Mouse (Mus musculus) ES-Bruce4 (cell line): ENCODE measurements around the gene Saa1. TPM values are rescaled to one million over a fixed set of nuclear protein-coding genes. Genes with fewer than 3 reads are reported as not detected.
"Not testable (repeated sequence)": the region's sequence is repeated elsewhere in the genome, so short reads cannot be mapped to it uniquely, and the experiment has no call there.

Experiments used
- H3K27ac ChIP-seq: 2 replicates; pipeline ENCODE4 v1.5.1; 2012; ENCODE audit warnings: low read length, inconsistent platforms; ENCODE audit not compliant: insufficient read depth
- H3K27me3 ChIP-seq: 2 replicates; pipeline ENCODE4 v1.6.1; 2012; ENCODE audit warnings: mild to moderate bottlenecking, low read length, inconsistent platforms; ENCODE audit not compliant: control insufficient read depth, poor library complexity, insufficient read depth, severe bottlenecking
- H3K36me3 ChIP-seq: 2 replicates; pipeline ENCODE4 v1.6.1; 2012; ENCODE audit warnings: inconsistent platforms, mild to moderate bottlenecking, low read length, moderate library complexity; ENCODE audit not compliant: control insufficient read depth, poor library complexity, insufficient read depth, severe bottlenecking
- H3K4me1 ChIP-seq: one replicate; pipeline ENCODE4 v1.8.1; 2011; ENCODE audit warnings: low read length; ENCODE audit not compliant: control insufficient read depth, insufficient read depth
- H3K4me3 ChIP-seq: 2 replicates; pipeline ENCODE4 v1.5.1; 2011; ENCODE audit warnings: low read depth, mild to moderate bottlenecking, low read length
- H3K9ac ChIP-seq: 2 replicates; pipeline ENCODE4 v1.6.1; 2012; ENCODE audit warnings: low read depth, mild to moderate bottlenecking, inconsistent platforms; ENCODE audit not compliant: poor library complexity, severe bottlenecking
- H3K9me3 ChIP-seq: replicated peaks from 2 replicates; pipeline ENCODE4 v1.6.1; 2012; ENCODE audit warnings: mild to moderate bottlenecking, low read length, inconsistent platforms; ENCODE audit not compliant: control insufficient read depth, poor library complexity, insufficient read depth, severe bottlenecking
- CTCF ChIP-seq: IDR thresholded peaks from one replicate; pipeline ENCODE4 v1.8.1; 2011; ENCODE audit warnings: low read depth, low read length
- EP300 ChIP-seq: IDR thresholded peaks from 2 replicates; pipeline ENCODE4 v1.6.1; 2011; ENCODE audit warnings: low read depth, low read length; ENCODE audit not compliant: insufficient read depth
- POLR2A ChIP-seq: IDR thresholded peaks from one replicate; pipeline ENCODE4 v1.8.1; 2011; ENCODE audit warnings: low read length; ENCODE audit not compliant: insufficient read depth
- polyA plus RNA-seq: library from polyadenylated mRNA; stranded (reverse); fragments of >200 nt; gene quantifications from 2 replicates; pipeline ENCODE4 v1.2.4, GENCODE M21; 2011; ENCODE audit warnings: low read depth; ENCODE audit not compliant: missing spikeins, insufficient read depth, insufficient read length

The Saa1 gene
- polyA plus RNA-seq, 1 experiment: not detected

DNA sequence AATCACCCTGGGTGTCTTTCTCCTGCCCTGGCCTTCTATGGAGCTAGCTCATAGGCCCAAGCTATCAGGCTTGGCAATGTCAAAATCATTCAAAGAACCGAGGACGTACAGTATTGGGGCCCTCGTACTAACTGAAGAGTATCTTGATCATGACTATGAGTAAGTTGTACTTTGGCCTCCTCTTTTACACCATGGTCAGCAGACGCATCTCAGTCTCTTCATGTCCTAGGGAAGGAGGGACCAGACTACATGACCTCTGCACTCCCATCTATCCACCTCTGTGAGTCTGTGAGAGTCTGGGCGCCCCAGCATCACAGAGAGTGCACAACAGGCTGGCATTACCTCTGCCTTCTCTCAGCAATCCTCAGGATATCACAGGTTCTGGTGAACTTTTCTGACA, 19.8 kb upstream of the Saa1 start:
- Histone ChIP-seq H3K9me3 (no peaks in the 10 kb centered on the region), H3K9ac (no peak overlapping the region), H3K27ac (peak overlapping the region; percentile 20; the same call in 1 of the 2 replicates), H3K4me3 (no peak overlapping the region), H3K27me3 (no peaks in the 10 kb centered on the region), H3K4me1 (peaks cover 19% of the 10 kb centered on the region), H3K36me3 (0 out of 2 replicates have a peak, but pooled peaks cover 2% of the 10 kb centered on the region)
- TF ChIP-seq CTCF: no peak
- TF ChIP-seq POLR2A: no peak
- no peak for TF ChIP-seq EP300

- no peaks in the 10 kb centered on the region for H3K9me3 ChIP-seq
- no peak overlapping the region for H3K9ac ChIP-seq
- TF ChIP-seq EP300: peak; percentile 96
- TF ChIP-seq POLR2A: no peak
- H3K4me1 ChIP-seq: peaks cover 21% of the 10 kb centered on the region
- H3K4me3 ChIP-seq: no peak overlapping the region
- no peaks in the 10 kb centered on the region for H3K27me3 ChIP-seq
- 0 out of 2 replicates have a peak, but pooled peaks cover 2% of the 10 kb centered on the region for H3K36me3 ChIP-seq
- H3K27ac ChIP-seq: peak overlapping the region; percentile 85
These were observed 18.4 kb upstream of the Saa1 start for GRCm38 (mm10) chr7:46761049-46761795.

DNA sequence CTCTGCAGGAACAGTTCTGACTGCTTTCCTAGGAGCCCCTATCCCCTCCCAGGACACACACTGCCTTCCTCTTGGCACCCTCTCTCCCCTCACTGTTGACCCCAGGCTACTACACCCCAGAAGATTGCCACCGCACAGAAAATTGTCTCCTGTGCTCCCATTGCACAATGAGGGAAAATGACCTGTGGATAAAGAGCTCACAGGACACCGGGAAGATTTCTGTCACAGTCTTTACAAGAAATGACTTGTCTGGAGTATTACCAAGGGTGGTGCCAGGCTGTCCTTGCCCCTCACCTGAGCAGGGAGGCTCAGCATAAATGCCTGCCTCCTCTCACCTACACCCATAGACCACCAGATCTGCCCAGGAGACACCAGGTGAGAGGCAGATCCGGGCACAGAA, 8.7 kb upstream of the Saa1 start, which contains the start of gene Saa2:
Gene Saa2, plus strand, starts transcription at position 301 of the 400 bp plus-strand sequence.
- Histone ChIP-seq H3K27me3 (no peaks in the 10 kb centered on the region), H3K36me3 (no peaks in the 10 kb centered on the region), H3K4me1 (peaks cover 4% of the 10 kb centered on the region), H3K9me3 (no peaks in the 10 kb centered on the region), H3K4me3 (no peak within 1 kb of the TSS), H3K27ac (no peak within 1 kb of the TSS), H3K9ac (no peak within 1 kb of the TSS)
- TF ChIP-seq CTCF (no peak), POLR2A (no peak), EP300 (no peak)

DNA sequence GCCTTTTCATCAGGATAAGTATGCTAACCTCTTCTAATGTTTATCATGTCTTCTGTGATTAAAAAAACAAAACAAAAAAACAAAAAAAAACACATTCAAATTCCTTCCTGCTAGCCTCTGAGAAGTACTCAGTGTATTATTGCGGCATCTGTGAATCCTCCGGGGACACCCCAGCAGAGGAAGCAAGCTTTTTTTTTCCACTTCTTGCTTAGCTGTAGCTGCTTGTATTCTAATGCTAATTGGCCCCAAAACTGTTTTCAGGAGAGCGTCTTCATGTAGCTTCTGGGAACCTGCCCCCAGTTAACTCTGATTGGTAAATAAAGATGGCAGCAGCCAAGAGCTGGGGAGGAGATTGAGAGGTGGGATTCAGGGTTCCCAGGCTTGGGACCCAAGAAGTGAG, 5.7 kb upstream of the Saa1 start:
- Histone ChIP-seq H3K9ac (peak overlapping the region; percentile 36), H3K36me3 (no peaks in the 10 kb centered on the region), H3K4me1 (peaks cover 4% of the 10 kb centered on the region), H3K27ac (0 out of 2 replicates have a peak overlapping the region, but pooled peaks have one; percentile 16), H3K9me3 (no peaks in the 10 kb centered on the region), H3K27me3 (no peaks in the 10 kb centered on the region), H3K4me3 (peak overlapping the region; percentile 40)
- TF ChIP-seq POLR2A (no peak), EP300 (no peak), CTCF (no peak)

DNA sequence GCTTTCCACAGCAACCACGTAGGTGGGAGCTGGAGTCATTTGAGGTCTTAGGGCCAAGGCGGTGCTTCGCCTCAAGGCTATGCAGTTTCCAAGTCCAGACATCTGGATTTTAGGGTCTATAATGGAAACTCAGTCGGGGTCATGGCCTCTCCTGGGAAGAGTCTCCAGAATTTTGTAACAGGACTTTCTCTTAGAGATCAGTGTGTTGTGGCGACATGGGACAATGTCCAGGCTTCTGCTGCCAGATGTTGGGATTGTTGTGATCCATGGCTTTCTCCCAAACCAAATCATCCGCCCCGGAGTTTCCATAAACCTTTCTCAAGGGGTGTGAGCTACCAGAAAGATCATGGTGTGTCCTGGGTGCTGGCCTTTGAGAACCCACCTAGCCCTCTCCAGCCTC, 3.6 kb upstream of the Saa1 start:
- peaks cover 4% of the 10 kb centered on the region for H3K4me1 ChIP-seq
- no peaks in the 10 kb centered on the region for H3K36me3 ChIP-seq
- no peak overlapping the region for H3K4me3 ChIP-seq
- H3K27ac ChIP-seq: no peak overlapping the region
- H3K27me3 ChIP-seq: no peaks in the 10 kb centered on the region
- H3K9ac ChIP-seq: no peak overlapping the region
- no peak for TF ChIP-seq POLR2A
- TF ChIP-seq CTCF: no peak
- no peak for TF ChIP-seq EP300
- H3K9me3 ChIP-seq: no peaks in the 10 kb centered on the region

GRCm38 (mm10) chr7:46745816-46746215, 3.0 kb upstream of the Saa1 start:
- Histone ChIP-seq H3K36me3 (no peaks in the 10 kb centered on the region), H3K4me1 (peaks cover 4% of the 10 kb centered on the region), H3K27ac (no peak overlapping the region), H3K4me3 (no peak overlapping the region), H3K27me3 (no peaks in the 10 kb centered on the region), H3K9ac (no peak overlapping the region), H3K9me3 (no peaks in the 10 kb centered on the region)
- TF ChIP-seq EP300 (no peak), CTCF (no peak), POLR2A (no peak)

GRCm38 (mm10) chr7:46740041-46740440, 2.7 kb downstream of the Saa1 start:
- H3K27ac ChIP-seq, H3K4me3 ChIP-seq, H3K27me3 ChIP-seq, H3K36me3 ChIP-seq, H3K9ac ChIP-seq, H3K4me1 ChIP-seq, H3K9me3 ChIP-seq: not testable (repeated sequence)
